Mouse (Mus musculus) hindbrain, embryonic 11.5 days (tissue): ENCODE results near the gene Trim37. TPM values are rescaled to one million over a fixed set of nuclear protein-coding genes. Genes with fewer than 3 reads are reported as not detected.

ENCODE experiments used
- microRNA counts: library from miRNA; unstranded; fragments of <30 nt; microRNA quantifications from one replicate; lab custom pipeline; 2015
- polyA plus RNA-seq: library from polyadenylated mRNA; unstranded; fragments of >200 nt; fragmentation: Nextera tagmentation; extraction: Ambion mirVana; gene quantifications from 2 replicates; pipeline ENCODE4 v1.2.1, GENCODE M21; 2014

Trim37 gene
- polyA plus RNA-seq, 1 experiment from 2014 or later: 76.2 TPM

MicroRNAs within 50 kb of the gene (microRNA counts, 519-probe panel; counts per million panel counts)
- microRNA mmu-miR-301a (lab: Ali Mortazavi, UCI): 6,172 counts per million, percentile 87 among the panel's probes with 10 or more counts

Other genes with a start within 250 kb of the Trim37 start
- gene Ypel2, start 133.4 kb upstream of the Trim37 start, polyA plus RNA-seq: 6.8 and 7.3 TPM in 2 replicates
- gene Gdpd1, start 53.0 kb upstream of the Trim37 start, polyA plus RNA-seq: 99.1 and 114 TPM in 2 replicates
- 25.9 and 29.8 TPM in 2 replicates for gene Smg8, start 40.3 kb upstream of the Trim37 start, polyA plus RNA-seq
- gene Prr11, start 18.4 kb upstream of the Trim37 start, polyA plus RNA-seq: 19.6 and 22.6 TPM in 2 replicates
- 95.8 and 101 TPM in 2 replicates for gene Ska2, start 17.8 kb upstream of the Trim37 start, polyA plus RNA-seq
- gene Ppm1e, start 231.9 kb downstream of the Trim37 start, polyA plus RNA-seq: 15.1 and 15.7 TPM in 2 replicates